17 mouse cellular contexts compared by ENCODE assay signal in genomic region chr5:108665066-108665465, GRCm38 (mm10). TPM values are rescaled to one million over a fixed set of nuclear protein-coding genes. Genes with fewer than 3 reads are reported as not detected.
"Had no signal": no experiment of that assay in that cellular context is flagged by ENCODE, and none has a peak within 500 bp of the region (broad histone marks: within the 10 kb centered on the region; RNA-seq: fewer than 3 reads in every experiment).

No protein-coding gene starts in this region.

- DNase-seq: right cerebral cortex, adult 18-20 months; right cerebral cortex, postnatal 14 days; right cerebral cortex, postnatal 25 days; right cerebral cortex, postnatal 4 days; spleen, adult 18-20 months; thymus, adult 18-20 months; thymus, adult 2 months; thymus, postnatal 14 days; thymus, postnatal 25 days; thymus, postnatal 36 days; thymus, postnatal 4 days had no signal

- H3K27ac ChIP-seq: neural tube, embryonic 12.5 days; neural tube, embryonic 13.5 days; neural tube, embryonic 15.5 days; stomach, embryonic 15.5 days had no signal

- H3K4me2 ChIP-seq: neural tube, embryonic 12.5 days; neural tube, embryonic 13.5 days; neural tube, embryonic 15.5 days; stomach, embryonic 15.5 days had no signal

- H3K36me3 ChIP-seq: neural tube, embryonic 12.5 days; neural tube, embryonic 13.5 days; neural tube, embryonic 15.5 days; stomach, embryonic 15.5 days had no signal

- H3K27me3 ChIP-seq: neural tube, embryonic 12.5 days; neural tube, embryonic 13.5 days; neural tube, embryonic 15.5 days; stomach, embryonic 15.5 days had no signal

- H3K9ac ChIP-seq: neural tube, embryonic 12.5 days; neural tube, embryonic 13.5 days; neural tube, embryonic 15.5 days; stomach, embryonic 15.5 days had no signal

- H3K4me3 ChIP-seq: neural tube, embryonic 12.5 days; neural tube, embryonic 13.5 days; neural tube, embryonic 15.5 days; stomach, embryonic 15.5 days had no signal

- H3K9me3 ChIP-seq: neural tube, embryonic 12.5 days; neural tube, embryonic 13.5 days; neural tube, embryonic 15.5 days; stomach, embryonic 15.5 days had no signal

RNA-seq across cellular contexts. Expression of gene Slc26a1, which starts 10.3 kb away (rescaled TPM):
- total RNA-seq: neutrophil, adult 5-6 weeks had no signal
- polyA plus RNA-seq: small intestine, adult 2 months had no signal
